ENCODE assay signal across 10 mouse cellular contexts in the genomic region with DNA sequence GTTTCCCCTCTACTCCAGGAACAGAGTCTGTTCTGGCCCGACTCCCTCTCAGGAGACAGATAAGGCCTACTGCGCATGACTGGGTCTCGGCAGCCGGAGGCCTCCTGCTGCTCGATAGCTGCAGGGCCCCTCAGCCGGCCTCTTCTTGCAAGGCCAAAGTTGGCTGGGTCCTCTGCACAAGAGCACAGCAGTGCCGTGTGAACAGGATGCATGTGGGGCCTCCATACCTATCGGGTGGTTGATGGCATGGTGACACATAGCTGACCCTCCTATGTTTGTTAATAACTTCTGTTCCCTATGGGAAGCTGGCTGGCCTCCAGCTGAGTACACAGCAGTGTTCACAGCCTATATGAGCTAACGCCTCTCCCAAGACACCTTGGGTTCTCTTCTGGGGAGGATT. TPM values are rescaled to one million over a fixed set of nuclear protein-coding genes. Genes with fewer than 3 reads are reported as not detected.
A peak's percentile ranks its signal among the peaks of the same experiment; 100 is the strongest.
DNase-seq lines count a peak whose midpoint lies in the region; ATAC-seq and TF ChIP-seq lines count a peak whose summit lies in the region.
"Had no signal": no experiment of that assay in that cellular context is flagged by ENCODE, and none has a peak within 500 bp of the region (broad histone marks: within the 10 kb centered on the region; RNA-seq: fewer than 3 reads in every experiment).

No protein-coding gene starts in this region.

- peaks cover 56% of the 10 kb centered on the region for H3K4me1 ChIP-seq in heart, embryonic 12.5 days (replicated peaks)
- H3K4me1 ChIP-seq in liver, embryonic 11.5 days (replicated peaks; ENCODE audit: control insufficient read depth, insufficient read depth, low read length), result peaks cover 24% of the 10 kb centered on the region

- no peak overlapping the region for H3K9ac ChIP-seq in heart, embryonic 12.5 days
- H3K9ac ChIP-seq in liver, embryonic 11.5 days (ENCODE audit: low read depth, low read length), result no peak overlapping the region

- H3K36me3 ChIP-seq in heart, embryonic 12.5 days, result no peaks in the 10 kb centered on the region
- H3K36me3 ChIP-seq in liver, embryonic 11.5 days (ENCODE audit: control insufficient read depth, insufficient read depth, low read length), result no peaks in the 10 kb centered on the region

- H3K4me3 ChIP-seq in gastrocnemius, adult 2 months, result no peak overlapping the region
- H3K4me3 ChIP-seq in heart, embryonic 12.5 days, result no peak overlapping the region
- no peak overlapping the region for H3K4me3 ChIP-seq in liver, embryonic 11.5 days (ENCODE audit: low read depth, low read length)

- H3K4me2 ChIP-seq in heart, embryonic 12.5 days, result no peak overlapping the region
- H3K4me2 ChIP-seq in liver, embryonic 11.5 days, result no peak overlapping the region; the same call in 1 of the 2 replicates

- no peak overlapping the region for H3K27ac ChIP-seq in gastrocnemius, adult 2 months
- H3K27ac ChIP-seq in heart, embryonic 12.5 days (ENCODE audit: poor library complexity, severe bottlenecking), result peak overlapping the region; percentile 81
- peak overlapping the region; percentile 71 for H3K27ac ChIP-seq in liver, embryonic 11.5 days (ENCODE audit: low read depth, low read length)

- TF ChIP-seq CTCF in gastrocnemius, adult 2 months (IDR thresholded peaks at IDR 0.05), result no peak

- intact Hi-C loops in gastrocnemius, adult 2 months (cut with DNase I), result no loop called here
- intact Hi-C loops in left cerebral cortex, postnatal 14 days (cut with DNase I), result no loop called here

- ATAC-seq in heart, embryonic 12.5 days (ENCODE audit: insufficient number of reproducible peaks, low FRiP score), result peak; percentile 86
- ATAC-seq in liver, embryonic 11.5 days (replicated peaks; ENCODE audit: low FRiP score), result peak; percentile 72
- ATAC-seq in megakaryocyte-erythroid progenitor cell, adult 5-6 weeks (replicated peaks; ENCODE audit: low FRiP score, low TSS enrichment, poor library complexity, severe bottlenecking), result no peak

- H3K9me3 ChIP-seq in heart, embryonic 12.5 days (replicated peaks), result no peaks in the 10 kb centered on the region
- no peaks in the 10 kb centered on the region for H3K9me3 ChIP-seq in liver, embryonic 11.5 days (ENCODE audit: control insufficient read depth, low read length)

- no peaks in the 10 kb centered on the region for H3K27me3 ChIP-seq in heart, embryonic 12.5 days (replicated peaks)
- no peaks in the 10 kb centered on the region for H3K27me3 ChIP-seq in liver, embryonic 11.5 days (replicated peaks; ENCODE audit: control insufficient read depth, insufficient read depth, low read length)
- H3K27me3 ChIP-seq: CH12.LX had no signal

- 5% methylated on average over 9 of the region's 9 CpGs for WGBS in heart, embryonic 12.5 days
- WGBS in liver, embryonic 11.5 days, result 22% methylated on average over 9 of the region's 9 CpGs

- DNase-seq in gastrocnemius, adult 2 months, result peak; percentile 45
- no peak for DNase-seq in gastrocnemius, adult 8-10 months (ENCODE audit: low spot score in 2 of 2)
- peak; percentile 58 to 67 for DNase-seq in adrenal gland, postnatal 36 days
- DNase-seq in liver, embryonic 11.5 days (ENCODE audit: low spot score), result peak; percentile 62
- DNase-seq in cerebellum, adult 9-10 months, result no peak
- DNase-seq in left cerebral cortex, postnatal 14 days (ENCODE audit: low spot score in 2 of 2), result no peak
- DNase-seq: cerebellum, postnatal 10 days had no signal

RNA-seq across cellular contexts. Expression of gene Dlk1, which starts 50.4 kb away (rescaled TPM):
- 1 to 10 TPM in 1 of 2 experiments, under 1 TPM in 1; 0.45 to 1.7 TPM for total RNA-seq in gastrocnemius, adult 2 months (2021)
- total RNA-seq in gastrocnemius, adult 8-10 months (2022), result 1 to 10 TPM in 2 of 4 experiments, under 1 TPM in 2; 0.56 to 1.9 (median 0.95) TPM
- 100 to 1,000 TPM; 490 to 535 TPM for total RNA-seq in adrenal gland, postnatal 36 days (2021)
- polyA plus RNA-seq in heart, embryonic 12.5 days (2016; fragmentation: Nextera tagmentation; extraction: Ambion mirVana), result 61.1 and 69.0 TPM in 2 replicates
- 744 and 770 TPM in 2 replicates for polyA plus RNA-seq in liver, embryonic 11.5 days (2014; fragmentation: Nextera tagmentation; extraction: Ambion mirVana)
- total RNA-seq in left cerebral cortex, postnatal 14 days (2021), result 1 to 10 TPM; 1.2 to 5.0 TPM
- not detected in 2 replicates for total RNA-seq in megakaryocyte-erythroid progenitor cell, adult 5-6 weeks (2014; fragmentation: Nextera tagmentation)
- total RNA-seq in megakaryocyte-erythroid progenitor cell, adult 5-6 weeks (2017), result not detected in 2 replicates
- total RNA-seq: CH12.LX had no signal

Comparison
In these comparisons a context has a peak if more than half of its experiments do, and no peak if none do; other contexts are left out.
1. DNase-seq: peak in gastrocnemius, adult 2 months (single experiment), adrenal gland, postnatal 36 days (2 of 2) and liver, embryonic 11.5 days (single experiment); none in gastrocnemius, adult 8-10 months (0 of 2), cerebellum, adult 9-10 months (single experiment) and left cerebral cortex, postnatal 14 days (0 of 2).
2. RNA of gene Dlk1, which starts 50.4 kb away (total RNA-seq): 490 to 535 TPM in adrenal gland, postnatal 36 days; 1.2 to 5.0 TPM in left cerebral cortex, postnatal 14 days, 0.45 to 1.7 TPM in gastrocnemius, adult 2 months, 0.56 to 1.9 TPM in gastrocnemius, adult 8-10 months and not detected in megakaryocyte-erythroid progenitor cell, adult 5-6 weeks; every median in the first group is over 10 times any median in the second.